Mouse (Mus musculus): ENCODE measurements at regions not wholly inside any gene's neighbourhood (a gene's known extent, or its start where the extent isn't known, plus 50 kb on each side); places are given as distances from the start of the nearest gene placed in this dataset.

DNA sequence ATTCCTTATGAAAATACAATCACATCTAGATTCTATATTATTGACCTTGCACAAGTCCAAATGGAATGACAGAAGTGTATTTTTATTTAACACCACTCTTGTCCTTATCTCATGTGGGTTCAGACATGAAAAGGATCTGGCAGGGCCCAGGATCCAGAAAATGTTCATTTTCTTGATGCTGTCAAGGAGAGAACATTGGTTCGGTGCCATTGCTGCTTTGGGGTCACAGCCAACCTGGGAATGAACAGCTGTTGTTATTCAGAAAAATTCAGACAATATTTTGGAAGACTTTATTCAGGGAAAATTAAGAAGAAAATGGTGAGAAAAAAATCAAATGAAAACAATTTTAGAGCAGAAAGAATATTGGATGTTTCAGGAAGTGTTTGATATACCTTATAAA lies 590.0 kb downstream of the Iqcm start:
- DNase-seq: no peak

DNA sequence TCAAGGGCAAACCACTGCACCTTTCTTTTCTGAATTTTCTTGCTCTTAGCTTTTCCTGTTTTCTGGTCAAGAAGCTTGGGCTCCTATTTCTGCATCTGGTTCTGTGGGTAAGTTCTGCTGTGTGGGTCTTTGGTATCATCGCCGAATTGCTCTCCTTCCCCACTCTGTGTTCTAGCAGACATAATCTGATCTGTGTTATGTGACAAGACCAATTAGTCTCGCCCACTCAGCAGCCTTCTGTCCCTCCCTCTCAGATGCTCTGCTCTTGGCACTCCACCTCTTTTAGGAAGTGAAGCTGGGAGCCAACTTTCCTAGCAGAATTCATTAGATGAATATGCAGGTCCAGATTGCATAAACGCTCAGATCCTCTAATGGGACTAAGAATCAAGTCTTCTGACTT lies 603.5 kb downstream of the Iqcm start:
- no peak for DNase-seq

DNA sequence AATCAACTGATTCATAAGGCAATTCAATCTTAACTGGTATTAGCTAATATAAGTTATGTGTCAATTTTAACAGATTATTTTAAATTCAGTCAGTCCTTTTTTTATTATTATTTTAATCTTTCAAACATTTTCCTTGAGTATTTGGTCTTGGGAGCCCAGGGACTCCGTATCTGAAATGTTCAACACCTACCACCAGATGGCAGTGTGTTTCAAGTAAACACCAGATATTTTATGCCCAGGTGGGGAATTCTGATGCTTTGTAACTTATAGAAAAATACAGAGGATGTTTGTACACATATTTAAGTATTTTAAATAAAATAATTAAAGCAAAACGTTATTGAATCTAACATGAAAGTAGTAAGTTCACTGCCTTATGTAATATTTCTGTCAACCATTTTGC lies 619.2 kb downstream of the Iqcm start:
- DNase-seq: no peak

DNA sequence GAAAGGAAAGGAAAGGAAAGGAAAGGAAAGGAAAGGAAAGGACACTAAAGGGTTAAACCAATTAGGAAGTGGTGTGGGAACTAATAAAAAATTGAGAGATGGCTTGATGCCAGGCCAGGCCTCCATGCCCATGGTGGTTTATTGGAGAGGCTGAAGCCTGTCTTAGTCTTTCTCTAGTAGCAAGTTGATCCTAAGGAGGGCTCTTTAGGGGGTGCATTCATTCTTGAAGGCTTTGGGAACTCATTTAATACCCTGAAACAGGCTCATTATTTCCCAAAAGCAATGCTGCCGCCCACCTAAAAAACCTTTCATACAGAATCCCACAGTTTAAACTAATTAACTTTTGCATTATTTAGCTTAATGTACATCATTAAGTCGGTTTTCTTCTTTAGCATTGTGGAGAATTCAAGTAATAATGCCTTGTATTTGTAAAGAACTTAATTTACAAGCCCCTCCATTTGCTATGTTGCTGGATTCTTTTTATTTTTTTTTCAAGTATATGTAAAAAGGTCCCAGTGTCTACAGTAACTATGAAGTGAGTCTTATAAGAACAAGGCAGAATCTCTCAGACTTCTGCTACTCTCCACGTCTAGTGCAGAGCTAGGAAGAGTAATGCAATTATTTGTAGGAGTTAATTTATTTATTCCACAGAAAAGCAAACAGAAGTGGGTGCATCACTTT lies 624.3 kb downstream of the Iqcm start:
- no peak for DNase-seq

DNA sequence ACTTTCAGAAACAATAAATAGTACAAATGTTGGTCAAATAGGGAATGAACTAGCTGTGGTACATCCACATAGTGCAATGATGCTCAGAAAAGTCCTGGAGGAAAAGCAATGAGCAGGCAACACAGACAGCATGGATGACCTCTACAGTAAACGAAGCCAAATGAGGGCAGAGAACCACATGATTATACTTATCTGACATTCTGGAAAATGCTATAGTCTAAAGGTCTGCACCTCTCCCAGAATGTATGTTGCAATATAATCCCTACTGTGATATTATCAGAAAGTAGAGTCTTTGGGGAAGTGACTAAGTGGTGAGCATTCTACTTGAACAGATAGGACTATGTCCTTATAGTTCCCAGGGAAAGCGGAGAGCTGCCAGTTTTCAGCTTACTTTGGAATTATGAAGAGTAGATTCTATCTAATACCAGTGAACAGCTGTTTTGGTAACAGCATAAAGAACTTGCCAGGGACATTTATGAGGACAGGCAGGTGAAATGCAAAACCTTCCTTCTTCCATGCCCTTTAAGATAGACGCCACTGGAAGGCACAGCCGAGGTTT lies 672.2 kb downstream of the Iqcm start:
- no peak for DNase-seq

DNA sequence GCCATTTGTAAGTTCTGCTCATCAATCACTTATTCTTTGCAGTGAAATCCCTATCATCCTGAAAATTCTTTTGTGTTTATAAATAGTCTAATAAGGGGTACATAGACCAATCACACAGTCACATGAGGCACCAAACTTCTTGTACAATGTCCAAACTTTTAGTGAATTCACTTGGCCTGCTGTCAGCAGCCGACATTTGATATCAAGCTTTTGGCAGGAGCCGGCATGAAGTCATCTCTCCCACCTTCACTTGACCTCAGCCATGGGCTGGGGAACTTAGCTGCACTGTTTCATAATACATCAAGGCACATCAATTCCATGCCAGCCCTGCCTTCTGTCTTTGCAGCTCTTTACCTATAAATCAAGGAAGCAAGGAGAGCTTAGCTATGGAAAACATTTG lies 679.0 kb downstream of the Iqcm start:
- peak; percentile 4 for DNase-seq

DNA sequence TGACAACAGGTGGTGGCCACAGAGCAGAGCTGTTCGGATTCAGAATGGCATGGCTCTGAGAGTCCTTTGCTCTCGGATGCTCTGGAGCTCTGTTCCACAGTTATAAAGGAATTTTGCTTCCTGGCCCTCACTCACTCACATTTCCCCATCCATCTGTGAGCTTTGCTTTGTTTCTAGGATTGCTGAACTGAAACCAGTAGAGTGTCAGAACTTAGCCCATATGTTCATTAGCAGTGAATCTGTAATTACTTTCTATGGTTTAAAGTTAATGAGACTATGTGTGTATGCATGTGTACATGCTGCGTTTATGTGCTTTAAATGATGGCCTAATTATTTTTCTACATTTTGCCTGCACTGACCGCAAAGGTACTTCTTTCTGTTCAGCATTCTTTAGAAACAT lies 688.7 kb downstream of the Iqcm start:
- DNase-seq: no peak

DNA sequence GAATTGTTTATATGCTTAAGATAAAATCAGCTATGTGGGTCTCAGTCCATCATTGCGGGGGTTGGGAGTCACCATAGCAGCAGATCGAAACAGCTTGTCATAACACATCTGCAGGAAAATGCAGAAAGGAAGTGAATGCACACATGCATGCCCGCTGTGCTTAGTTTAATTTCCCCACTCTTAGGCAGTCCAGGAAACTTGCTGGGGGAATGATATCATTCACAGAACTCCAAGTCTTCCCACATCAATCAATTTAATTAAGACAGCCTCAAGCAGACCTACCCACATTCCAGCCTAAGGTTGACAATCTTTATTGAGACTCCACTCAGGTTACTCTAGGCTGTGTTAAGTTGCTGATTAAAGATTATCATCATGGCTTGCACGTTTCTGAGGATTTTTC lies 700.2 kb downstream of the Iqcm start:
- DNase-seq: no peak

DNA sequence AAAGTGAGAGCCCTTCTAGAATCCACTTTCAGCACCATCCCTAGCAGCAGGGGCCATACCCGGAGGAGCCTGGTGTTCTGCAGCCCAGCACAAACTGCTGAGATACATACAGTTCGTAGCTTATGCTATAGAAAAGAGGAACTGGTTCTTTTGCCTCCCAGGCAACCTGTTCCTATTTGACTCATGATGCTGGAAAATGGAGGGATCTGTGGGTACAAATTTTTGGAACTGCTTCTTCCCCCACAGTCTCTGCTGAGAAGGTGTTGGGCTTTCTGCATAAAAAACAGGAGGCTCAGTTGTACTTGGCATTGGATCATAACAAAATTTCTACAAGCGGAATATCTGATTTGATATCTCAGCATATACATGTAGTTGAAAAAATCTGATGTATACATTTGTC lies 716.7 kb upstream of the Nr3c2 start:
- no peak for DNase-seq

DNA sequence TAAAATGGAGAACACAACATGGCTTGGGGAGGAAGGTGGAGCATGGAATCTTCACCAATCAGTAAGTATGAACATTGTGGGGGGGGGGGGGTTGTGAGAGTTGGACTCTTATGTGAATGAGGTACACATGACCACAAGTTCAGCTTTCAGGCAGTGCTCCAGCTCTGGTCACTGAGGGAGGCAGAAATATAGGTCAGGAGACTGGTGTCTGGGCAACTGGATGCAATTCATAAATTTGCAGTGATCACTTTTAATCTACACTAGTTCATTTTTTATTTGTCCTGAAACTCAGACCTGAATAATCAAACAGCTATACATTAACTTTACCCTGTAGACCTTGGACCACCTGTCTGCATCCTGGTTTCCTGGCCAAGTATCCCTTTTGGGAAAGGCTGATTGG lies 715.4 kb upstream of the Nr3c2 start:
- DNase-seq: no peak

DNA sequence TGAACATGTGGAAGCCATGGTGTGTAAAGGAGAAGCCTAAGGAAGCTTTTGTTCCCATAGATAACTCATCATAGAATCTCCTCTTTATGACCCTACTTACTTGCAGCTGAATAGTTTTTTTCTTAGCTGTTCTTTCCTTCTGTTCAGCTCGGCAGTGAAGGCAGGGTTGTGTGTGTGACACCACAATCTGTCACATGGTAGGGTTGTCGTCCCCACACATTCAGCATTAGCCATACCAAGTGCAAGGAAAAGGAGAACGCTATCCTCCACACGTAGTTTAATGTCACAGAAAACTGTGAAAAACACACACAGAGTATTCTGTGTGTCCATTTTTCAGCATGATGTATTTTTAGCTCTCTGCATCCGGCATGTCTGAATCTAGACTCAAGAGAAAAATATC lies 711.9 kb upstream of the Nr3c2 start:
- DNase-seq: no peak

DNA sequence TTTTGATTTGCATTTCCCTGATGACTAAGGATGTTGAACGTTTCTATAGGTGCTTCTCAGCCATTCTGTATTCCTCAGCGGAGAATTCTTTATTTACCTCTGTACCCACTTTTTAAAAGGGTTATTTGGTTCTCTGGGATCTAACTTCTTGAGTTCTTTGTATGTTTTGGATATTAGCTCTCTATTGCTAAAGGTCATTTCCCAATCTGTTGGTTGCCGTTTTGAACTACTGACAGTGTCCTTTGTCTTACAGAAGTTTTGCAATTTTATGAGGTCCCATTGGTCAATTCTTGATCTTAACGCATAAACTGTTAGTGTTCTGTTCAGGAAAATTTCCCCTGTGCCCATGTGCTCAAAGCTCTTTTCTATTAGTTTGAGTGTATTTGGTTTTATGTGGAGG lies 687.4 kb upstream of the Nr3c2 start:
- DNase-seq: no peak

DNA sequence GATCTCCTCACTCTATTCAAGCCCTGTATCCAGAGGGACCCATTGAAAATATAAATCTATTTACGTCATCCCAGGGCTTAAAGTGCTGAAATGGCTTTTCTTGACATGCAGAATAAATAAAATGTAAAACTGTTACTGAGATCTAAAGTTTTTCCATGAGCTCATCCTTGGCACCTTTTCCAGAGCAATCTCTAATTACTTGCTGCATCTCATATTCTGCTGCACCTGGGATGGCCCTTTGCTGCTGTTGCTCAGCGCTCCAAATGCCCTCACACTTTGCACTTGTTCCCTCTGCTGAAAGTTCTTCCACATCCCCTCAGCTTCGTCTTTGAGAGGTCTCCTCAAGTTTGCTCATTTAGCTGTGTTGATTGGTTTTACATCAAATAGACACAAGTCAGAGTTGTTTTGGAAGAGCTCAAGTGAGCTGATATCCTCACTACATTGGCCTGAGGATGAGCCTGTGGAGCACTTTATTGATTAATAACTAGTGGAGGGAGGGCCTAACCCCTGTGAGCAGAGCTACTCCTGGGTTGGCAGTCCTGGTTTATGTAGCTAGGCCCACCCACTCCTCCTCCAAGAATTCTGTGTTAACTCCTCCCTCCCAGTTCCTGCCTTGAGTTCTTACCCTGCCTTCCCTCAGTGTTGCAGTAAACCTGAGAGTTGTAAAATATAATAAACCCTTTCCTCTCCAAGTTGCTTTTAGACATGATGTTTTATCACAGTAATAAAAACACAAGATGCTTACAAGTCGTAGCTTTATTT lies 681.2 kb upstream of the Nr3c2 start:
- DNase-seq: no peak

DNA sequence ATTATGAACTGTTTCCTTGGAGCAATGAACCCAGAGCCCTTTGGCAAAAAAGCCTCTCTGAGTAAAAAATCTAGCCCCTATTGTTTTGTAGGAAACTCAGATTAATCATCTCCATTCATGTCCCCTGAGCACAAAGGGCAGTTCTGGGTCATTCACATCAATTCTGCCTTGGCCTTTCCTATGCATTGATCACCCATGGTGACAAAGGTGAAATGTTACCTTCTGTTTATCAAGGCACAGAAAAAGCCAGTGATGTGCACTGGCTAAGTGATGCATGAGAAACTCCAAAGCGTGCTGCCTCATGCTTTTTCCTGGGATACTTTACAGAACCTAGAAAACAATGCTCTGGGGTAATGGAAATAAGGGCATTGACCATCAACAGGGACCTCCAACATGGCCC lies 668.4 kb upstream of the Nr3c2 start:
- no peak for DNase-seq

DNA sequence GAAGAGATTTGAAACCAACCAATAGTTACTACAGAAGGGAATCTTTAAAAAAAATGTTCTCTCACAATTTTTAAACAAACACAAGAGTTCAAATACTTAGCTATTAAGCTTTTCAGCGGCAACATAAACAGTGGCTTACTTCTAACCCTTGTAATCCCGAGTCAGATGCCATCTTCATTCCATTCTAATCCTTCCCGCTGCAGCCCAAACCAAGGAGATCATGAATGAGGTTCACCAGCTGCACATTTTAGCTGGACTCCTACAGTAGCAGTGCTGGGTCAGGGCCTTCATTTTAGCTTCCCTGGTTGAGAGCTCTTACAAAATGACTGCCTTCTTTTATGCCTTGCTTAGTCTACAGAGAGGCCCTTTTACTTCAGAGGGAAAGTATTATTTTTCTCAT lies 650.0 kb upstream of the Nr3c2 start:
- no peak for DNase-seq

DNA sequence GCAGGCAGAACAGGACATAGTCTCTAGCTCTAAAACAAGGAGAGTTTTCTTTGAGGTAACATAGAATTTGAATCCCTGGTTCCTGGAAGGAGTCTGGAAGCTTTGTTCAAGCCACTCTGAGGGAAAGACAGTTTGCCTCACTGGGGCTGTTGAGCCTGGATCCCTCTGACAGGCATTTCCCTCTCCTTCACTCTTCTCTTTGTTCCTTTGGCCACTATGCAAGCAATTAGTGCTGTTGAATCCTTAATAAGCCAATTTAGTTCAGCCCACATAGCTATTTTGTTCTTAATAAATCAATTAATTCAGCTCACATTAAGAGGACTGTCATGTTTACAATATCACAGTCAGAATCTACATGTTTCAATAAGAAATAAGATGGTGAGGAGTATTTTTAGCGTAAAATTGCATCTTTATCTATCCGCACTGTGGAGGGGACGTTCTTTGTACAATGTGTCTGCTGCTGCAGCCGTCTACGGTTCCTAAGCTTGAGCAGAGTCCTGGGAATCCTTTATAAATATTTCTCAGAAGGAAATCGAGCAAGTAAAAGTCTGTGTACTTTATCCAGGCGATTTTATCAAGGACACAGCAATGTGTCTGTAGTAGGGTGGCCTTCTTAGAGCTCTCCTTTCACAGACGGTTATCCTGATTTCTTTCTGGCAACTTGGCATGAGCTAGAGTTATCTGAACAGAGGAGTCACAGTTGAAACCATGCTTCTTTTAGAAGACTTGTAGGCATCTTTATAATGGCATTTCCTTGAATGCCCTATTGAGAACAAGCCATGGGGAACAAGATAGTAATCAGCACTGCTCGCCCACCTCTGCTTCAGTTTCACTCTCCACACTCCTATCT lies 646.9 kb upstream of the Nr3c2 start:
- DNase-seq: no peak

All from thymus, postnatal 4 days (tissue).